Mouse (Mus musculus) lung, postnatal 0 days (tissue): ENCODE data around the gene Vac14.
A peak's percentile ranks its signal among the peaks of the same experiment; 100 is the strongest.

Experiments used
- CTCF ChIP-seq: IDR thresholded peaks from 2 replicates; pipeline ENCODE4 v1.5.1; 2016; ENCODE audit warnings: antibody characterized with exemption, mild to moderate bottlenecking
- EP300 ChIP-seq: IDR thresholded peaks from 2 replicates; pipeline ENCODE4 v1.6.1; 2016; ENCODE audit warnings: antibody characterized with exemption, mild to moderate bottlenecking, control low read depth

DNA sequence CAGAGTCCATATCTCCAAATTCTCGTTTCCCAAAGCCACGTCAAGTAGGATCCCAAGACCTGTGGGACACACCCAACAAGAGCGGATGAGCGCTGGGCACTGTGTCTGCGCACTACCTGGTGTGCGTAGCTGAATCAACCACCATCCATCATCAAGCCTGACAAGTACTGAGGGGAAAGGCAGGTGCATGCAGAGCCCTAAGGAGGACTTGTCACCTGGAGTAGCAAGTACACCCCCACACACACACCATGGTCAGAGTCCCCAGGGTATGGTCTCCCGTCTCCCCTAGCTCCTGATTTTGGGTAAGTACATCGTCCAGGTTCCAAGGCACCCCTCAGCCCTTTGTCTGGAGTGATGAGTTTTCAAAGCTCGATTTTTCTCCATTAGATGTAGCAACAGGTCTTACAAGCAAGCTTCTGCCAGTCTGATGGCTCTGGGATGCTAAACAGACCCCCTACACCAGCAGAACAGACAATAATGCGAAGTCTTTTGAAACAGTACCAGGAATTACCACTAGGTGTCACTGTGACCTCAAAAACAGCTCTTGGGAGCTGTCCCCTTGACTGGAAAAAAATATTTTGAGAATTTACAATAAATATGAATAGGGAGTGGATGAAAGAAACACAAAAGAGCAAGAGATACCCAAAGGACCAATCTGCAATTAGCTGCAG is 131.2 kb downstream of the Vac14 start:
- TF ChIP-seq EP300 (no peak), CTCF (peak; percentile 89)
